Mouse (Mus musculus) adrenal gland, adult (tissue): ENCODE data around the gene Plcz1.
A peak's percentile ranks its signal among the peaks of the same experiment; 100 is the strongest.

Source experiments
- DNase-seq, 2 experiments: peaks; one replicate each; pipeline ENCODE4 v3.0.0; 2022 to 2023; ENCODE audit warnings: low spot score in 1 of 2; ENCODE audit not compliant: inconsistent age in 2 of 2

Plcz1 gene

DNA sequence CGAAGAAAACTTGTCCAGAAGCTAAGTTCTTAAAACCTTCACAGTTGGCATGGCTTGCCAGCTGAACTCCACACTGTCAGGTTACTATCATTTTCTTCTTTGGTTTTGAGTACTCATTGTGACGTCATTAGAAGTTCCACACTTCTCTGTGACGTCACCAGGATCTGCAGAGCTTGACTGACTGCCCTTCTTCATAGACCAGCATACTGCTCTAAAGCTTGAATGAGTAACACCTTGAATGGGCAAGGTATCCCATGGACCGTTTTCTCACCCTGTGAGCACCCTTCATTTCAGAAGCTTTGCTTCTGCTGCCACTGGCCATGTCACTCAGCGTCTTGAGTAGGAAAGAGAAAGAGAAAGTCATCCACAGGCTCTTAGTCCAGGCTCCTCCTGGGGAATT is at the start of gene Plcz1:
TSS of gene Plcz1 (minus strand) at position 101 of the 400 bp plus-strand sequence.
- DNase-seq, result no peak

DNA sequence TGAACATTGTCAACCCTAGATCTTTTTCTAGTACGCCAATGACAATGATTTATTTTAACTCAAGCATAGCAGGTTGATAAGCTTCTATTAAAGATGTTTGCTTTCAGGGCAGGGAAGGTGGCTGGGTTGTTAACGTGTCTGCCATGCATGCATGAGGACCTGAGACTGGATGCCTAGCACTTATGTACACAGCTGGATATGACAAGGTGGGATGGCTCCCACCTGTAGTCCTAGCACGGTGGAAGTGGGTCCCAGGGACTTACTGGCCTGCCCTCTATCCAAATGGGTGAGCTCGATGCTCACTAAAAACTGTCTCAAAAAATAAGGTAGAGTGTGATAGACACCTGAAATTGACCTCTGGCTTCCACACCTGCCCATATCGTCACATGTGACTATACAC is 48.6 kb upstream of the Plcz1 start:
- no peak for DNase-seq

DNA sequence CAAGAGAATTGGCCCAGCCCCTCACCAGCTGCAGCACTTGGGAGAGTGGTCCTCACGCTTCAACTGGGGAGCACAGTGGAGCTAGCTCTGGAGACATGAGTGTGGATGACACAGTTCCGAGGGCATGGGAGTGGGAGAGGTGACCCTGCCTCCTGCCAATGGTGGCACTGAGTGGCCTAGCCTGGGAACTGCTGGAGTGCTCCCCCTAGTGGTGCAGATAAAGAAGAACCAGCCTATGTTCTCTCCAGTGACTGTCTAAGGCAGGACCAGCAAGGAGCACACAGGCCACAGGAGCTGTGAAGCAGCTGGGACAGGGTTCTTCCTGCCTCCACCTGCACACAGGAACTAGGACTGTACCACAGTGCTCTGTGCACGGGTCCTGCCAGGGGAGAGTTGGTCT is 40.5 kb upstream of the Plcz1 start:
- peak in 1 of 2 experiments; percentile 25 for DNase-seq

DNA sequence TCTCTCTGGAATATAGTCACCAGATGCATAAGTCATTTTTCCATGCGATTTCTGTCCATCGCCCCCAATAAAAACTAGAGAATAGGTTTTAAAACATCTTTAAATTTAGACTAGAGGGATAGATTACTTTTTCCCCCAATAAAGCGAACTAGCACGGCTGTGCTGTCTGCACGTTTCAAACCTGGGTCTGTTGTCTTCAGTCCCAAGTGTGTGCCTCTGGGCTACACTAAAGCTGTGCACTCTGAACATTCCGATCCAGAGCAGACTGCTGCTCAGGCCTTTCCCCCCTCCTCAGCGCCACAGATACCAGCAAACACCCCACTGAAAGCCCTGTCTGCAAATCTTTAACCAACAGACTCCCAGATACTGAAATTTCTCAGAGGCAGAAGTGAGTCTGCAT is 39.7 kb upstream of the Plcz1 start:
- no peak for DNase-seq

DNA sequence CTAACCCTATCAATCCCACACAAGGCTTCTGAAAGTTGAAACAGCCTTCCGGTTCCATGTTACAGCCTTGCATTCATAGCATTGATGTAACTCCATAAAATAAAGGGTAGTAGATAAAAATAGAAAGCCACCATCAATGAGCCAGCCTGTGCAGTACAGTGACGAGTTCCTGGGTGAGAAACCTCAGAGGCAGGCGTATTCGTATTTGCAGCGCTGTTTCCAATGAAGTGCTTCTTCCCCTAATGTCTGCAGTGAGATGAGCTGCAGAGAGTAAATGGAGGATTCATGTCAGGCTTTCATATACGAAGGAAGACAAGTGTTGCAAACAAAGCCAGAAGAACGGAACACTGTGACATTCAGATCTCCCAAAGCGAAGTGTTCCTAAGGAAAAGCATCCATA is 27.9 kb upstream of the Plcz1 start:
- DNase-seq, result no peak

DNA sequence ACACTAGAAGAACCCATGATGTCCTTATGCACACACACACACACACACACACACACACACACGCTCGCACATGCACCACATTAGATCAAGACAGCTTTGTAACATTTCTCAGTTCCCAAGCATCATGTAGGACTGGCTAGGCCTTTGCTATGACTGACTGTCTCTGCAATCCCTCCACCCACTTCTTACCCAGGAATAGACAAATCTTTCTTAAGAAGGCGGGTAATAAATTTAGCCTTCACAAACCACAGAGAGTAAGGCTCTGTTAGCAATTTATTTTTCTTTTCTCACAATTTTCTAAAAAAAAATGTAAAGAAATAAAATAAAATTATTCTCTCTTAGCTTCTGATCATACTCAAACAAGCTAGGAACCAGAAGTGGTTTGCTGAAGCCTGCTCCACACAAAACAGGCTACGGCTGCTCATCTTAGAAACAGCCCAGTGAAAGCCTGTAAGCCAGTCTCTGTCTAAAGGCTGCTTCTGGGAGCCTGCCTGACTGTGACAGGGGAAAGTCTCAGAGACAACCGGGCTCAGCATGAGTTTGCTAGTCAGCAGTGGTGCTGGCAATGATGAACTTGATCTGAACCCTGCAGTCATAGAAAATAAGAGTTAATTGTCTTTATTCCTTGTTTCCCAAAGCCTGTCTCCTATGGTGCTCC is 13.1 kb upstream of the Plcz1 start:
- no peak for DNase-seq

DNA sequence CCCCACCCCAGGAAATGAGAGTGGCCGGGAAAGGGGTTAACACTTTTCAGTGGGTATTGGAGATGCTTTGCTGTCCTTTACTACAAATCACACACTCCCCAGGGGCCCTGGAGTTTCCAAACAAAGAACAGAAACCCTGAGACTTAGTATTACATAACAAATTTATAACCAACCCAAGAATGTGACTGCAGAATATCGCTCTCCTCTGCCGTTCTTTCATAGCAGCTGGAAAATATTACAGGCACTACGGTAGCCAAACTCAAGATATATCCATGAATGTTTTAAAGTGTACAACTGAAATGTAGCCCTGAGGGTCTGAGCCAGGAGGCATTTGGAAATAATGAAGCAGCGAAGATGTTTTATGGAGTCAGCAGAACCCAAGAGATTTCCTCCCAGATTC is 10.2 kb upstream of the Plcz1 start:
- DNase-seq, result no peak

DNA sequence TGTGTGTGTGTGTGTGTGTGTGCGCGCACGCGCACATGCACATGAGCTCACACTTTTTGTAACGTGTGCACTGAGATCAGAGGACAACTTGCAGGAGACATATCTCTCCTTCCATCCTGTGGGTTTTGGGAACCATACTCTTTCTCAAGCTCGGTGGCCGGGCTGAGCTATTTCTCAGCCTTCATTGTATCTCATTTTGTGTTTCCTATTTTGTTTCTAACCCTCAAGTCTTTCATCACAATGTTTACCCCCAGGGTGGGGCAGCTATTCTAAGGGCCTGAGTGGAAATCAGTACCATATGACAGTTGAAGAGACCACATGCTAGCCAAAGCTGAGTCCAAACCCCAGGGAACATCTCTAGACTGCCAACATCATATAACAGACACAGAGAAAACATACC is 305 bp downstream of the Plcz1 start, which contains the start of gene Capza3:
TSS of gene Capza3 (plus strand) at position 301 of the 400 bp plus-strand sequence.
- no peak for DNase-seq

DNA sequence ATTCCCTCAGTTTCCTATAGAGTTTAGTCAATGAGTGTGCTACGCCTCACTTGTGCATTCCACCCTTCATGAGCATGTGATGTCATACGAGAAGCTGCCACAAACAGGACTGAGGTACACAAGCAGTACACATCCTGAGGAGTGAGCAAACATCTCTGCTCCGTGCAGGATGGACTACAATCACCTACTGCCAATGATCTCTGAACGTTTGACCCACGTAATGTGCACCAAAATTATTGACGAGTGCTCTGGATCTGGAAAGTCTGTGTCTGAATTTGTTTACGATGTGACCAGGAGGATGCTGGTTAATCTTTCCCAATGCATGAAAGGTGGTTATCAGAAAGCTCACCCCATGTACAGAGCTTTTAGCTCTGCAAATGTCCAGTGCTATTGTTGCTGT is 16.9 kb downstream of the Plcz1 start:
- DNase-seq, result no peak

DNA sequence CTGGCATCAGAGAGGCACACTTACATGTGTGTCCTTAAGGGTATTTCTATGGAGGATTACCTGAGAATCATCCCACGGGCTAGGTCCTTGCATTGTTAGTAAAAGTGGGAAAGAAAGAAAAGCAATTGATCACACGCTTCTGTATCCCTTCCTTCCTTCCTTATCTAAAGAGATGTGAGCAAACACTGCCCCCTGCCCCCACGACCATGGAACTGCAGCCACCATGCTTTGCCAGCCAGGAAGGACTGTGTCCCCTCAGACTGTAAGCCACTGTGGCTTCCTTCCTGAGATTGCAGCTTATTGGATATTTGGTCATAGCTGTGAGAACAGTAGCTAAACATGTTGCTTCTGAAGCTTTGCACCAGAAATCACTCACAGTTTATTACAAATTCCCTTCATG is 36.1 kb downstream of the Plcz1 start:
- DNase-seq, result no peak

DNA sequence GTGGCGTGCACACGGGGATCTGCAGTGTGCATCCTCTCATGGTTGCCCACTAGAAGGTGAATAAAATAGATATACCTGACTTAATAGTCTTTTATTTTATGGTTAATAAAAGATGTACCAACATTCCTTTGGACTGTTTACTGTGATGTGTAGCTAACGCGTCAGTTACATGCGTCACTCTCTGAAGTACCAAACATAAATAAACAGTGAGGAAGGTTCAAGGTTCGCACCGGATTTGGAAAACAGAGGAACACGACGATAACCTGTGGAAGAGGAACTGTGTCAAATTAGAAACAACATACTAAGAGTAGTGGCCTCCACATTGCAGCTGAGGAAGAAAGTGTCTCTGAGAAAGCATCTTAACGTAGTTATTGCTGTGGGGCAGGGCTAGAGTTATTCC is 51.7 kb downstream of the Plcz1 start:
- no peak for DNase-seq

DNA sequence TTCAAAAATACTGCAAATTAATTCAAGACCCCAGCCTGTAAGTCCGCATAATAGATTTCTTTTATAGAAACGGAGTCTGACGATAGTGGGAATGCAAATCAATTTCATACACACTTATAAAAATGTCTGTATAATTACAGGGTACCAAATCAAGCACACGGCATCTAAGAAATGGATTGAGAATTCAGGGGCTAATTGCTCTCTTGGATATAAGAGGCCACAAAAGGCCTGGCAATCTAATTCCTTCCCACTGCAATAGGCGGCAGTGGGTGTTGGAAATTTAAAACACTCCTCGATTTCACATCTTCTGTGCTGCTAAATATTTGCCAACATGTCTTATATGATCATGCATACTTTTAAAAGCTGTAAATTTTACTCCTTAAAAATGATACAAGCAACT is 52.2 kb downstream of the Plcz1 start:
- no peak for DNase-seq

DNA sequence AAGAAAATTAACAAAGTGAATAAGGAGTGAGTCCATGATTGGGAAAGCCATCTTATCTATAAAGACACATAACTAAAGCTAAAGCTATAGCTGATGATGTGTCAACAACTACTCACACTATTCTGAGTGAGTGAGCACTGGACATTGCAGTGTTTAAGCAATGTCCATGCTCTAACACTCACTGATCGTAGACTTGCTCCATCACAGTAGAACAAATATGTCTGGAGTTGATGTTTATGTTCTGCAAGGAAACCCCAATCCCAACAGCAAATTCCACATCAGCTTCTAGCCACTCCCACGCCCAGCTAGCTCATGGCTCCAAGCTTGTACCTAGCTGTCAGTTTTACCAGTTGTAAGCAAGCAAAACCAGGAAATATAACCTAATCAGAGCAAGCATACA is 54.7 kb downstream of the Plcz1 start:
- no peak for DNase-seq

DNA sequence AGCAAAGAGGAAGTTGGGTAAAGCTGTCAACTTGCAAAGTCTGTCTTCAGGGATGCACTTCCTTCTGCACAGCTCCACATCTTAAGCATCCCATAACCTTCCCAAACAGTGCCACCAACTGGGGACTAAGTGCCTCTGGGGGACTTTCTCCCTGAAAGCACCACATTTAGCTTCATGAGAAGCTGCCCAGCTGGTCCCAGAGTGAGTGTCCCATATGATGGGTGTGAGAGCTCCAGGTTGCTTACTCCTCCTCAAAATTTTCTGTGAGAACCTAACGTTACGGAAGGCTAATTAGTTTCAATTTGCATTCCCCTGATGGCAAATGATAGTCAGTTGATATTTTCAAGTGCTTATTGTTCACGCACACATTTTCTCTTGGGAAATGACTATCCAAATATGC is 57.2 kb downstream of the Plcz1 start:
- no peak for DNase-seq

DNA sequence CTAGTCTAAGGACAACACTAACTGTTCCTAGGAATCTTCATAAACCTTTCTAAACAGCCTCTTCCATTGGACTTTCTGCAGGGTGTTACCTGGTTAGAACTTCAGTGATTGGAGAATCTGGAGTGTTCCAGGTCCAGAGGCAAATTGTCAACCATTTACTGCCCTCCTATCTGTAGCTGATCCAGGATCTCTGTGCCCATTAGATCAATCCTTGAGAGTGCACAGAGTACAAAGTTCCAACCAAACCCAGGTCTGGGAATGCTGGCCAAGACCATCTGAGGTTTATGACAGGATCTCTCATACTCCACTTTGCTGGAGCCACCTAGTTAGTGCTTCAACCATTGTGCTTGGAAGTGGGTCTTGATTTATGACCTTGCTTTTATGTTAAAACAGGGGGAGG is 60.2 kb downstream of the Plcz1 start:
- no peak for DNase-seq

DNA sequence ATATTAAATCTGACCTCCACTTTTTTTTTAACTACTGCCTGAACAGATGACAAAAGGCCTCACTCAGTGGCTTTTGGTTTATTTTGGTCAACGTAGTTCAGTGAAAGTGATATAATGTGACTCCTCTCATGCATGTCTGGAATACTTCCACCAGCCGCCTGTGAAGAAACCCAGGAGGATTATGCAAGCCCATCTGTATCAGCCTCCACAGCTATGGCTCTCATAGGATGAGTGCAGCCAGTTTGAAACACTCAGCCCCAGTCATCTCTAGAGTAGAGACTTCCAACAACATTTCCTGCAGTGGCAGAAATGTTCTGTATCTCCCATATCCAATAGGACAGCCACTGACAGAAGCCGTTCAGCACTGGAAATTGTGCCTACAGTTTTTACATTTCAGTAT is 63.1 kb downstream of the Plcz1 start:
- no peak for DNase-seq

DNA sequence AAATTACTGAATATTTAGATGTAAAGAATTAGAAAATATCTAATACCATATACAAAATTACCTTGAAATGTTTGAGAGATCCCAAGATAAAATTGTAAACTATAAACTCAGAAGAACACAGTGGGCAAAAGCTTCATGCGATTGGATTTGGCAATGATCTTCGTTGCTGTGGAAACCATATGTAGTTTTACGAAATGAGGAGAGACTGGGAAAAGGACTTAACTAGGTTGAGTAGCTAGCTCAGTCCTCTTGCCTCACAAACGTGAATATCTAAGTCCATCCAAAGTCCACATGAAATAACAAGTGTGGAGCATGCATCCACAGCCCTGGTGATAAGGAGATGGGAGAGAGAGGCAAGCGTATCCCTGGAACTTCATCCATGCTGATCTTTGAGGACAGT is 66.6 kb downstream of the Plcz1 start:
- DNase-seq, result no peak

DNA sequence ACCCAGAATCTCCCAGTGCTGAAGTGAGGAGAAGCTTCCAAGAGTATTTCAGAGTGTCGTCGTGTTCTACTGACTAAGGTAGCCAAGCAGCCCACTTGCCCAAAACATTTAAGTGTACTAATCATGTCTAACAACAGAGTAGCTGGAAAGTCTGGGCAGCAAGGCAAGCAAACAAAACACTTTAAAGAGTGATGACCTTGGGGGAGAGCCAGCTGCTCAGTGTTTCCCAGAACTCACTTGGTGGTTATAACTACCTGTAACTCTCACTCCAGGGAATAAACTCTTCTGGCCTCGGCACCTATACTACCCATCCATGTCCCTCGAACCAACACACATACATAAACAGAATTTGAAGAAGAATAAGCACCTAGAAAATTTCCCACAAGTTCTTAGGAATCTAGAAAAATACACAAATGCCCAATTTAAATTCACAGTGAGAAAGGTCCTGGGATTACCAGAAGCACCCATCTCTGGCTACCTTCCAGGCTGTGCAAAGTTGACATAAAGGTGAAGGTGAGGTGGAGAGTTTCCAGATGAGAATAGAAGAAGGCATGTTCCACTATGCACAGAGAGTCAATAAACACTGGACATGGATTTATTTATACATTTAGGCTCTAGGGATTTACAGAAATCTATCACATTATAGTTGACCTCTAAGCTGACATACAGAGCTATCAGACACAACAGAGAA is 69.5 kb downstream of the Plcz1 start:
- DNase-seq, result peak in 1 of 2 experiments; percentile 22

DNA sequence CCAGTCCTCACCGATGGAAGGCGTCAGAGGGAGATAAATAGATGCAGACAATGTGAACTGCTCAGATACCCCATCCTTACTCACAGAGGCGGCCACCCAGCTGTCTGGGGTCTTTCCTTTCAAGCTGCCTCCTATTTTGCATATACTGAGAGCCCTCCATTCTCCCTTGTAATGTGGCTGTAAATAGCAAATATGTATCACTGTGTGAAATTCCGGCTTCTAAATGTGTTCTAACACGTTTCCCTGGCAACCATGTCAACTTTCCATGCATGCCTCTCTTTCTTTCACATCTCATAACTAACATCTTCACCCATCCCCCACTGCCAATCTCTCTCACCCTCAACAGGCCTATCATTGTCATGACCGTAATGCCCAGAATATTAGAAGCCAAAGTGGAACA is 74.6 kb downstream of the Plcz1 start:
- no peak for DNase-seq

DNA sequence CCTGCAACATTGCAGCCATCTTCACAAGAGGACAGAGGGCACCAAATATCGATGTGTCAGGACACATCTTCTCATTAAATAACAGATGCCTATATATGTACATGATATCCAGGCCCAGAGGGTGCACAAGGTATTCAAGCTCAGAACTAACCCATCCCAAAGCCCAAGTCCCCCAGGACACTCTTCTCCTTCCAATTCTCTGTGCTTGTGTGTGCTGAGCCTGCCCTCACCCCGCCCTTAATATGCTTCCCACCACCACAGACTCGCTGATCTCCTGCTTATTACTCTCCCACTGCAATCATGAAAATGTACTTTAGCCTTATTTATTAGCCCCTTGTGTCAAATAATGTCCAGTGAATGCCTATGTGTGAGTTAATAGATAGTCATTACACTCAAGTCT is 76.4 kb downstream of the Plcz1 start:
- DNase-seq, result no peak

DNA sequence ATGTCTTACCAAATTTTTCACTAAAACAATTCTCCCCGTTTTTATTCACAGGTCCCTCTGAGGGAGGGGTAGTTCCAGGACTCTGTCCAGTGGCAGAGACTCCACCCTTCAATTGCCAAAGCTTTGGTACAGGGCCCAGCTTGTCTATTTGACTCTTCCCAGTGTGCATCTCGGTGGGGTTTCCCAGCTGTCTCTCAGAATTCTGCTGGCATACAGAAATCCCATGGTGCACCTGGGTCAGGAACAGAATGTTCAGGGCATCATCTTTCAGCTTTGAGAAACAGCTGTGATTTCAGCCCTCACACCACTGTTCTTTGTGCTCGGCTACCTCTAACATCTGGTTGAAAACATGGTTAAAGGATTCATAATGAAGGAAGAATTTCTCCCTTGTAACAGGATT is 77.5 kb downstream of the Plcz1 start:
- no peak for DNase-seq

DNA sequence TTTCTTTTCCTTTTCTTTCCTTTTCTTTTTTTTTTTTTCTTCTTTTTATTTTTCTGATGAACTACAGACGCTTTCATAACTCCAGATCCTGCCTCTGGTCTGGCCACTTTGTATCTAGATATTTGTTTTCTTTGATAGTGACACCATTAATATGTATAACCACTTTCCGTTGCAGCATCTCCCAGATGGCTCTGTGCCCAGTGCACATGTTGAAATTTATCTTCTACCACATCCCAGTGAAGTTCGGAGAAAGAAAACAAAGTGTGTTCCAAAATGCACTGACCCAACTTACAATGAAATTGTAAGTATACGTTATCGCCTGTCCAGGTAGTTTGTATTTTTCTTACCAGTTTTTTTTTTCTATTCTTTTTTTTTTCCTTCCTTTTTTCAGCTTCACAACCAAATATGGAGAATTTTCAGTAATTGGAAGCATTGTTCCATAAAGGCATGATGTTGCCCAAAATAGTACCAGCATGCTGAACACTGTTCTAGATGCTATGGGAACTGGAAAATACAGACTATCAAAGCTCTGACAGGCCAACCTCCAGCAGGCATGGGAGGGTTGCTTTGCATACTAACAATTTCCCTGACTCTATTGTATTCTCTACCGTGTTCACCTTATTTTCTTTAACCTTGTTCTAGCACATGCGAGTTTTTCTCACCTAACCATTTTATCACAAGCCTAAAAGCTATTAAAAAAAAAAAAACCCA is 83.6 kb downstream of the Plcz1 start:
- peak in 1 of 2 experiments; percentile 59 for DNase-seq
